Mouse (Mus musculus) right cerebral cortex, postnatal 4 days (tissue): ENCODE measurements around the gene Gpr150.
A peak's percentile ranks its signal among the peaks of the same experiment; 100 is the strongest.

Experiments used
- DNase-seq: peaks from one replicate; pipeline ENCODE4 v3.0.0-alpha.2; 2022

Gpr150 gene

DNA sequence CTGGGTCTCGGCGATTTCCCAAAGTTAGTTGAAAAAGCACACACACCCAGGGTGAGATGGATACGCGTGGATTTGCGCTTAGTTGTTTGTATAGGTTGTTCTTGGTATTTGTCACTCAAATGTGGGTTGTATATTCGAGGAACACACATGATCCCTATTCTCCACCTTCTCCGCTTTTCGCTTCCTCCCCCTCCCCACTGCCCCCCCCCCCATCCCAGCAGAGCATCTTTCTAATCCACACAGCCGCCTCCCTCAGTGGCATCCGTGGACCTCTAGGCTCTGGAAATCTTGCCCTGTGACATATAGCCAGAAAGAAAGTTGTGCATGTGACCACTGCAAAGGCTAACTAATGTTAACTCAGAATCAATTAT, at the start of gene Gpr150:
Gpr150 (minus strand) TSS at position 101 of the 371 bp plus-strand sequence.
- no peak for DNase-seq

DNA sequence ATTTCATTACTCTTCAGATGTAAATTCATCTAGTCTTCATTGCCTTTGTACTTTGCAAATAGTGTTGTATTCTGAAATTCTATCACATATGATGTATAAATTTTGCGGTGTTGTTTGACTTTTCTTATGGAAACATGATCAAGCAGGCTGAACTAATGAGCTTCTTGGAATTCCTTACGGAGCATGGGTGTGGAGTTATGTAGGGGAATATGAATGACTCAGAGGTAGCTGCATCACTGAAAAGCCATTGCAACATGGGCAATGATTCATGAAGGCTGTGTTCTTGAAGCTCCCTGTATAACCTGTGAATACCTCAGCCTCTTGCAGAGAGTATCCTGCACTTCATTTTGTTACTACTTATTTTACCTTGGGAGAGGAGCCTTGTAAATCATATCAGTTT, 45.2 kb upstream of the Gpr150 start:
- DNase-seq = no peak

DNA sequence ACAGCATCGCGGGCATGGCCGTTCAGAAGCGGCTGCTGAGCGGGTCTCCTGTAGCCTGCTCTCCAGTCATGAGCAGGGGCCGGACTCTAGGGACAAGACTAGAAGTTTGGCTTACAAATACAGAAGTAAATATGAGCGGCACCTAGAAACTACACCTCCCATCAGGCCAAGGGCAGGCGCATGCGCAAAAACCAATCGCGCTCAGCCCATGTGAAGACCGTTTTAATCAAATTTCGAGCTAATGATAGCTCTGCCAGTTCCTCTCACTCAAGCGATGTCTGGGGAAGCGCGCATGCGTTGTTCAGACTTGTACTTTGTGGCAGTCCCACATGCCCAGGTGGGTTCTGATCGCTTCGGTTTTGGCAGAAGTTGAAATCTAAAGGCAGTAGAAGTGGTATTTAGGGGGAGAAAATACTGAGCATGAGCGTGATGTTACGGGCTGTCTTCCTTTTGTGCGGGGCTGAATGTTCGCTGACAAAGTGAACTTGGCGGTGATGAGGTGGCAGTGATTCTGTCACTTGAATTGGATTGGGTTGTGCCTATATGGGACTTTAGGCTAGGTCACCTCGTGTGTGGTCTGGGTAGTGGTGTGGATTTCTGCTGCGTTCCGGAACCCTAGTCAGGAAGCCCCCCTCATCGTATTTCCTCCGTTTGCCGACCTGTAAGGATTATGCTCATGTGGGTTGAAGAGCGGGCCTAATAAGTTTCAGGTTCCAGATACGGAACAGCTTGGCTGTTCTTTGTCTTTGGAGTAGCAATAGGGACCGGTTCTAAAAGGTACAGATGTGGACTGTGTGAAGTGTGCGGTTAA, 41.9 kb upstream of the Gpr150 start, which contains the start of the genes Arsk and Ttc37:
Arsk (minus strand) TSS at position 168 of the 811 bp plus-strand sequence.
Ttc37 (plus strand) TSS at position 242 of the 811 bp plus-strand sequence.
- peak; percentile 93 for DNase-seq

DNA sequence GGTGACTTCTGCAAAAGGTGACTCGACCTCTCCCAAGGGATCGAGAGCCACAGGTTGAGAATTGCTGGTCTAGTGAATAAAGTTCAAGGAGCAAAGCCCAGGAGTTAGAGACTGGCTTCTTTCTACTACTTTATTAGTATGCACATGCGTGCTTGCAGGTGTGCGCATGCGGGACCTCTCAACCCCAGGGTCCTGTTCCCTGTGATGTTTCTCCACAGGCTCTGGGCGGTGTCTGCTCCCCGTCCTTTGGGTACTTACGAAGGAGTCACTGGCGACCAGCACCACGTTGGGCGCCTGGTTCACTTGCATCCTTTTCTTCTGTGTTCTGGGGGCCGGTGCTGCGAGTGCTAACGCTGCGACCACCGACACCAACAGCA, 41.3 kb upstream of the Gpr150 start:
- no peak for DNase-seq

DNA sequence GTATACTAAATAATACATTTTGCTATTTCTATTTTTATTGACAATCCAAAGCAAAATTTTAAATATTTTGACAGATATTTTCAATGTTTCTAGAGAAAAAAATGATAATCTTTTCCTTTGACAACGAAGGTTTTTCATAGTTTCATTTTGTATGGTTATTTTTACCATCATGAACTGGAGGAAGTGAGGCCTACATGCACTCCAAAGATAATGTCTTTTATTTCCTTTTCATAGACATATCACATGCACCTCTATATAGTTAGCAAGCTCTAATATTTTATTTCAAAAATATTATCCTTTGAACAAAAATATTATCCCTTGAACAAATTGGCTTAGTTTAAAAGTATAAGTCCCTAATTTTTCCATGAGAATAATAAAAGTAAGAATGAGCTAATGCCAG, 17.5 kb upstream of the Gpr150 start:
- no peak for DNase-seq

DNA sequence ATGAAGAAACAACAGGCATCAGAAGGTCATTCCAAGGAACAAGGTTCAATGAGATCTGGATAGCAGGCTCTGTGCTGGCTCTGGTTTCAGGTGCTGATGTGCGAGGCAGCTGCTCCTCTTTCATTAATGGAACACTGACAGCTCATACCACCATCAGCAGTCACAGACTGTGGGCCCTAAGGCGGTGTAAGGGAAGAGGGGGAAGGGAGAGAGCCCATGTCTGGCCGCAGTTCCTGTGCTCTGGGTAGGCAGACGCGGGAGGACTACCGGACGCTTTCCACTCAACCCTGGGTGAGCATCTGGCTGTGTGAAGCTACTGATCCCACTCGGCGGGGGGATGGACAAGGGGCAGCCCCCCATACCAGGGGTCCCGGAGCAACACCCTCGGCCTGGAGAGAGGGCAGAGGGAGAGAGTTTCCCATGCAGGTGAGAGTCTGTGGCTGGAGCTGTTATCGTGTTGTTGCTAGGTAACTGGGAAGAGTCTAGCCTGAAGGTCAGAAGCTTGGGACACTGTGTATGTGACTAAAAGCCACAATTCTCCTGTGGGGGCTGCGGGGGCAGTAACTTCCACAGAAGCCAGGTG, 7.7 kb upstream of the Gpr150 start:
- DNase-seq = no peak

DNA sequence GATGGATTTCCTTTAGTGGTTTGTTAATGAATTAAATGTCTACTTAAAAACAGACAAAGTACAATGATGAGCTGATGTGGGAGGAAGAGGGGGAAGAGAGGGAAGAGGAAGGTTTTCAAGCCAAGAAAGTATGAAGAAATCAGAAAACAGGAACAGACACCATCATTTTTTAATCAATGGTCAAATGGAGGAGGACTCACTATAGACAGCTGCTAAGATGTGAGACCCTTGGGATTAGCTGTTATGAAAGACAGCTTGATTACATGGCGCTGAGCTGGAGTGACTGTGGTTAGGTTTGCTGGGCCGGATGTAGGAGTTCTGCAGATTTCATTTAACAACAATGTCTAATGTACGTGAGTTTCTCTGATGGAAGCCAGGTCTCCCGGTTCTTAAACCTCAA, 6.8 kb upstream of the Gpr150 start:
- DNase-seq = no peak

DNA sequence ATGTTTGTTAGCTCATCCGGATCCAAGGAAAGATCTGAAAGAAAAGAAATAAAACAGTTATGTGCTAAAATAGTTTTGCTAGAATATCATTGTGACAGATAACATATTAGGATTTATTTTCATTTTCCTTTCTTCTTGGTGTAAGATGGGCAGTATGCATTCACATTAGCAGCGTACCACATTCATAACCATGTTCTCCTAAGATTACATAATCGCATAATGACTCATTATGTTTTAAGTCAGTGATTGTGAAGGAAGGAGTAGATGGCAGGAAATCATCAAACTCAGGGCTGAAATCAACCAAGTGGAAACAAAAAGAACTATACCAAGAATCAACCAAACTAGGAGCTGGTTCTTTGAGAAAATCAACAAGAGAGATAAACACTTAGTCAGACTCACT, 5.8 kb upstream of the Gpr150 start:
- DNase-seq = no peak

DNA sequence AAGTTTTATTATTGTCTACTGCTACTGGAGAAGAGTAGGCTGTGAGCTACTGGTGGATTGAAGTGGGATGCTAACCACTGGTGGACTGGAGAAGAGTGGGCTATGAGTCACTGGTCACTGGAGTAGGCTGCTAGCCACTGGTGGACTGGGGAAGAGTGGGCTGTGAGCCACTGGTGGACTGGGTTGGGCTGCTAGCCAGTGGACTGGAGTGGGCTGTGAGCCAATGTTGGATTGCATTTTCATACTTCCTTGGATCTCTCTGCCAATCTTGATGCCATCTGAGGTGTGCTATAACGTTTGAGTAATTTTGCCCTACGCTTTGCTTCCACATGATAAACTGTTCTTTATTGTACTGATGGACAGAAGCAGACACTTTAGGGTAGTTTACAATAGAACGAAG, 5.3 kb upstream of the Gpr150 start:
- DNase-seq = no peak

DNA sequence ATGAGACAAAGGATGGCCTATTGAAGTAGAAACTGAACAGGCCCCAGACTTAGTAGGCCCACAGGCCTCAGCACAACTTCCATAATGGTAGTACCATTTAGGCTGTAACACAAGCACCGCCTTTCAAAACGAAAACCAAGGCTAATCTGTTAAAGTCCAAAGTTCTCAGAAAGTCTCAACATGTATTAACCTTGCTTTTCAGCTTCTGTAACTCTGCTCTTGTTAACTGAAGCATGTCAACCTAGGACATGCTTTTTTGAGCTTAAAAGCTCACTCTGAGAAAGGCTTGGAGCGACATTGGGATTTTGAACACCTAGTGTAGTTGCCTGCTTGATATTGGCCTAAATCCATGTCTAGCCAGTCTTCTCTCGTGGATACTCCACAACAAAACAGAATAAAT, 2.8 kb upstream of the Gpr150 start:
- DNase-seq = no peak

DNA sequence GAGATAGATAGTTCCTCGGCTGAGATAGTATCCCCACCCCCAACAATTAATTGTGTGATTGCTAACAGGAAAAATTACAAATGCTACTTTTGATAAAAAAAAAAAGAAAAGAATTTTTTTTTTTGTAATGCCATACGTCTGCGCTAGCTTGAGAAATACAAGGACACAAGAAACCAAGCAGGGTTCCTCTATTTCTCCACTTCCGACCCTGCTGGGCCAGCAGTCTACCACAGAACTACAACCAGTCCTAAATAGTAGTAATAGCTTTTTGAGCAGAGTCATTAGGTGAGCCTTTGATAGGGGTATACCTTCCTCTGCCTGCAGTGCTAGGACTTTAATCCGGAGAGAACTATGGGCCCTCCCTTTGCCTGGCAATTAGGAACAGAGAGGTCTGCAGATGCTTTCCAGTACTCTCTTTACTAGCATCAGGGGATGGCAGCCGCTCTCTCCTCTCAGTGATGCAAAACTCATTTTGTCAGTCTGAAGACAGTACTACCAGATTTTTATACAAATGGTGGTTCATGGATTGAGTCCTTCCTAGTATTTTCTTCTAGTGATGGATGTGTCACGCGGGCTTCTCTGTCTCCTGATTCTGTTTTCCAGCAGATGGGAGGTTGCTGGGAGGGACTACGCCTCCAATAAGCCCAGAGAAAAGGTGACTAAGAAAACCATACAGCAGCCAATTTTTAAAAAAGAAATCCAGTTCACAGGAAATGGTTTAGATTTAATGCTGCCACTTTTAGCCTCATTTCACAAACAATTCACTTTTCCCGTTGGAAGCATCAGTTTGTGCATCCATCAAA, 672 bp upstream of the Gpr150 start:
- DNase-seq = no peak

DNA sequence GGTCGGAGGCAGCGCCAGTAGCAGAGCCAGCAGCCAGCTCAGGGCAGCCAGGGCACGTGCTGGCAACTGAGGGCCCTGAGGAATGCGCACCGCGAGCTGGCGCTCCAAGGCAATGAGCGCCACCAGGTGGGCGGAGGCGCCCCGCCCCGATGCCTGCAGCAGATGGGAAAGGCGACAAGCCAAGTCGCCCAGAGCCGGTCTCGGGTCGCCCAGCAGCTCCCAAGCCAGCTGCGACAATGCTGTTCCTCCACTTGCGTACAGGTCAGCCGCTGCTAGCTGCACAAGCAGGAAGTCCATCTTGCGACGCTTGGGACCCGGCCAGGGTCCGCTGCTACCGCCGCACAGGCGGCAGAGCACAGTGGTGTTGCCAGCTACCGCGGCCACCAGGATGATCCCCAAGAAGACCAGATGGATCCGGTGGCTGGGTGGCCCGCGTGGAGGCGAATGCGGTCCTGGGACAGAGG, 503 bp downstream of the Gpr150 start:
- DNase-seq = peak; percentile 64

DNA sequence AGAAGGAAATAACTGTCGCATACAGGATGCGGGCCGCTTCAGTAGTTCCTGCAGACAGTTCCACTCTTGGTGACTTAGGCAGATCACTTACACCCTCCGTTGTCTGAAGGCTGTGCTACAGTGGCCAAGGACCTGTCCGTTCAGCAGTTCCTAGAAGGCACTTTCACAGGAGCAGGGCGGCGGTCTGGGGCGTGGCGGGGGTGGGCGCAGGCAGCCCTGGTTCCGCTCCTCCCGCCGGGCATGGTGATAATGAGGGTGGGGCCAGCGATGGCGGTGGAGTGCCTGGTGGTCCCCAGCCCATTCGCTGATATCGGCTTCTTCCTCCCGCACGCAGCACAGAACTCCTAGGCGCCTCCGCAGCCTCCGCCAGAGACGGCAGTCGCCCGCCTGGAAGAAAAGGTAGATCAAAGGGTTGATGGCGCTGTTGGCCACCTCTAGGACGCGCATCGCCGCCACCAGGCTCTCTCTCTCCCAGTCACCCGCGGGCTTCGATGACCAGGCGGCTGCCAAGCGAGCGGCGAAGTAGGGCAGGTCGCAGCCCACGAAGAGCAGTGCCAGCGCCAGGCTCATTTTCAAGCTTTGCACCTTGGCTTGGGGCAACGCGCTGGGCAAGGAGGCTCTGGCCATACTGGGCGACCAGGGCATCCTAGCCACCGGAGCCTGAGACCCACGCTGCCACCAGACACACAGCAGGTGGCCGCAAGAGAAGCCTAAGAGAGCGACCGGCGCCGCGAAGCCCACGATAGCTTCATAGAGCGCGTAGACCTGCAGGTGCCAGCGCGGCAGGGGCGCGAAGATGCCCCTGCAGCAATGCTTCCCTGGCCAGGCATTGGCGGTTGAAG, 1.2 kb downstream of the Gpr150 start:
- peak; percentile 42 for DNase-seq

DNA sequence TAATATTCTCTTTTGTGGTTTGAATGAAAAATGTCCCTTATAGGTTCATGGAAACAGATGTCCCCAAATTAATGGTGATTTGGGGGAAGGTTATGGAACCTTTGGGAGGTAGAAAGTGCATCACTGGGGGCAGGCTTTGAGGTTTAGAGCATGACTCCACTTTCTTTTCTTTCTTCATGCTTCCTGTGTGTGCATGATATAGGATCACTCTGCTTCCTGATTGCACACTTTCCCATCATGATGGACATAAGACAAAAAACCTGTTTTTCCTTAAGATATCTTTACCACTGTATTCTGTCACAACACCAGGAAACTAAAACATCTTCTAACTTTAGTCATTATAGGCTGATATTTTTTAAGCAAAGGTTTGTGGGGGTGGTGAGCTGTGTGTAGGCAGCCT, 11.8 kb downstream of the Gpr150 start:
- no peak for DNase-seq

DNA sequence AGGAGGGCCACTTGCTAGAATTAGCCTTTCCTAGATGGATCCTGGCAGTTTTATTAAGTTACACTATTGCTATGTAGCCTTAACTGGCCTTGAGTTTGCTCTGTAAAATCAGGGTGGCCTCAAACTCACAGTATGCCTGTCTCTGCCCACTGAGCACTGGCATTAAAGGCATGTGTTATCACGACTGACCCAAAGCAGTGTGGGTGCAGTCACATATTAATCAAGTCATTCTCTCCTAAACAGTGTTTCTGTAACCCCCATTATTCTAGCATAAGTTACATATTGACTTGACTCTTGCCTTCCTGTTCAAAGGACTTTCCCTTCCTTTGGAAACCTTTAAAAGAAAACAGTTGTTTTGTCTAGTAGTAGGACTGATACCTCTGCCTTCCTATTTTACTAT, 14.3 kb downstream of the Gpr150 start:
- DNase-seq = no peak

DNA sequence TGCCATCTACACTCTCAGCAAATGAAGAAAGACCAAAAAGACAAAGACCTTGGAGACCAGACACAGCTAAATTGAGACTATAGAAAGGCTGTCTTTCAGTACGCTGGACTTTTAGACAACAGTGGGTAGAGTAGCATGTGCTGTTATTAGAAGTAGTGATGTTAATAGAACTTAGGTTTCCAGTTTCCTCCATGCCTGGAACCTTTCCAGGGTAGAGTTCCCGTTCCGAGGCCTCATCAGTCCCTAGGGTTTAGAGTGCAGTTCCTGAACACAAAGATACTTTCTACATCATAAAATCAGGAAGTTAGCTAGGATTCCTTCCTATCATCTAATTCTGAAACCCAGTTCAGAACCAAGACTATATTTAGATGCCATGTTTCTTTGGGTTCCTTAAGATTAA, 32.2 kb downstream of the Gpr150 start:
- no peak for DNase-seq

DNA sequence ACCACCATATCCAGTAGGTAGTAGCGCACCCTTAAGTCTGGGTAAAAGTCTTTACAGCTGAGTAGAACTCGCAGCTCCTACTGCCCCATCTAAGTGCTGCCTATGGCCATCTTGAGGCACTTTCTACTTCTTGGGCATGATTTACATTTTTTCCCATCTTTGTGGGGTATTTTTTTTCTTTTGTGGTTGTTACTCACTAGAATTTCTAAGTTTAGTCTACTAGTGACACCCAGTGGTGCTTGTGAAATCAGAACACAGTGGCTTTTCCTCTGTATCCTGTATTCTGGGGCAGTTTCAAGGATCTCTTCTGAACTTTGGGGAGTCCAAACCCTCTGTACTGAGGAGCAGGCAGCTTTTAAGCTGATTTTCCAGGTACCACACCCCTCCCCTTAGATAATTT, 35.0 kb downstream of the Gpr150 start:
- no peak for DNase-seq

DNA sequence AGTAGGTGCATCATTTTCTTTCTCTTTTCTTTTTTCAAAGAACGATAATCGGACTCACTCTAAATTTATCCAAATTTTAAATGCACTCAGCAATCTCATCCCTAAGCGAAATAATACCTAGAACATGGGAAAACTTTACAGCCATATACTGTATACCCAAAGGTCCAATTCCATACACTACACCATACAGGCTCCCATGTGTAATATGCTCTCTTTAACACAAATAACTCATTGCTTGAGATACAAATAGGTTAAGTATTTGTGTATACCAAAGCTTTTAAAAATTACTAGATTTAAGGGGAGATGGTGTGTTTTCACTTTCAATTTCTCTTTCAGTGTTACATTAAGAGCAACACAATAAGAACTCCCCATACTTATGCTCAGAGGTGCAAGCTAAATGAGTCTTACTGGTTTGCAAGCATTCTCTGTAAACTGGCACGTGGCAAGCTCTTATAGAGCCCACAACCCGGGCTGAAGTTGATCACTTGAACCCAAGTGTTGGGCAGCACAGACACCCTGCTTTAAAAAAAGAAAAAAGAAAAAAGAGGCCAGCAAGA, 37.9 kb downstream of the Gpr150 start:
- DNase-seq = no peak

DNA sequence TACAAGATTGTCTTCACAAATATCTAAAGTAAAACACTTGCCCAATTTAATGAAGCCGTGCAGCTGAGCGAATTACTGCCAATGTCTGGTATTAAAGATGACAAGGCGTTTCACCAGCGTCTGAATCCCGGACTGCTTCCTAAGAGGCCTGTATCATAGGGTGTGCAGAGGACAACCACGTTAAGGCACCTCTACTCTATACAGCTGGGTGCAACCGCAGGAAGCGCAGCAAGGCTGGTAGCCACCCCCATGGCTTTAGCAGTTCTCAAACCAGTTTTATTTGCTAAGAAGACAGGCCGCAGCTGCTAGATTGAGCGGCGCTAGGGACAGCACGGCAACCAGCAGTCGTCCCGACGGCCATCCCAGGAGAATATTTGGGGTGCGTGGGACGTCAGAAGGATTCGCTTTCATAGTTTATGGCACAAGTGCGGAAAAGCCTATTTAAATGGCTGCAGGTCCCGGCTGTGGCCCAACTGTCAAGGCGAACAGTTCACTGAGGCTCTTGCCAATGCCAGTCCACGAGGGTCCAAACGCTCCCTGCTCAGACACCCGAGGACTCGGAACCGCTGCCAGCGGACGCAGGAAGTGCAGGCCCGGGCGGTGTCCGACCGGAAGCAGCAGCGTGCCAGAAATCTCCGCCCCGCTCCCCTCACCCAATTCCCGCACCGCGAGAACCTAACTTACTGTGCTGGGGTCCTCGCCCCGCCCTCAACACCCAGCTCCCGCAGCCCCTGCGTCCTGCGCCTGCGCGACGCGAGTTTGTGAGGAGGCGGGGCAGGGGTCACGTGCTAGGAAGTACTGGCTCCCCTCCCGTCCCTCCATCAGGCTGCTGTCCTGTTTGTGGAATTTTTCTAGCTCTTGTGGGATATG, 38.6 kb downstream of the Gpr150 start, which contains the start of gene Rfesd:
Rfesd (minus strand) TSS at position 746 of the 870 bp plus-strand sequence.
- peak; percentile 97 for DNase-seq

DNA sequence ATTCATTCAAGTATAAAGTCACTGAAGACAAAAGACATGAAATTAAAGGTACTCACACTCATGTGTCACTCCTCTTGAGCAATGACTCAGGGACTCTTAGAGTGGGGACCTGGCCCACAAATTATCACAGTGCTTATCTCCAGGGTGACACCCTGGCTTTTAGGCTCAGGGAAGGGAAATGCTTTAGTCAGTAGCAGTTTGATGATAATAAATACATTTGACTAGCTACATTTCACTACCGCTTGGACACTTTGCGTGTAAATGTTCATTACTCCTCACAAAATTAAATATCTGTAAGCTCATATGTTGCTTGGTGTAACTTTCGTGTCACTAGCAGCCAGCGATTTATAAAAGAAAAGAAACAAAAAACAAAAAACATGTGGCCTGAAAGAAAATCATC, 39.3 kb downstream of the Gpr150 start:
- DNase-seq = no peak

DNA sequence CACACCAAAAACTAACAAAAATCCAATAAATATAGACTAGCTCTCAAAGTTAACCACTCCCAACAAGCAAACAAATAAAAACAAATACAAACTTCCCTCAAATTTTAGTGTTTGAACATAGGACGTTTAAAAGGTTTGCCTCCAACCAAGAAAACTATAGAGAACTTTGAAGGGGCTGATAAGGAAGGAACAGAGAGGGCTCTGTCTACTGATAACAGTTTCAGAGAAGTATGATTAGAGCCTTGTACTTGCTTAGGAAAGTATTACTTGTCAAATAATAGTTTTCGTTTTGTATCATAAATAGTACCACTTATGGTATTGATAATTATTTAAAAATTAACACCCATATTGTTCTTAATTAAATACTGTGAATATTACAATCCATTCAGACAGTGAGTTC, 42.3 kb downstream of the Gpr150 start:
- DNase-seq = no peak
